Mouse (Mus musculus) ovary, adult 2 months (tissue): Measurements from ENCODE around the gene 0610009B22Rik. TPM values are rescaled to one million over a fixed set of nuclear protein-coding genes. Genes with fewer than 3 reads are reported as not detected.

Experiments used
- polyA plus RNA-seq: library from polyadenylated mRNA; depleted of rRNA; stranded (reverse); fragments of >200 nt; gene quantifications from 2 replicates; pipeline ENCODE4 v1.2.3, GENCODE M21; 2012; rRNA removed

Gene 0610009B22Rik
- polyA plus RNA-seq = 4.4 and 5.2 TPM in 2 replicates

GRCm38 (mm10) chr11:51688330-51689328 is at the start of gene 0610009B22Rik:
0610009B22Rik (minus strand) TSS chr11:51688874.

GRCm38 (mm10) chr11:51650691-51651515 is 37.8 kb downstream of the 0610009B22Rik start, which contains the start of the genes N4bp3 and D930048N14Rik:
N4bp3 (minus strand) TSS chr11:51650842.
D930048N14Rik (plus strand) TSS chr11:51650954.

GRCm38 (mm10) chr11:51635525-51636322 is 53.0 kb downstream of the 0610009B22Rik start, which contains the start of gene Rmnd5b:
Rmnd5b (minus strand) TSS chr11:51635896.

Other genes starting within 250 kb of the 0610009B22Rik start
- gene Phykpl, start 104.1 kb downstream of the 0610009B22Rik start, polyA plus RNA-seq = 28.8 and 43.9 TPM in 2 replicates
- 796 and 1,001 TPM in 2 replicates for gene Hnrnpab, start 82.0 kb downstream of the 0610009B22Rik start, polyA plus RNA-seq
- 101 and 125 TPM in 2 replicates for gene Nhp2, start 69.1 kb downstream of the 0610009B22Rik start, polyA plus RNA-seq
- 193 and 273 TPM in 2 replicates for gene Rmnd5b, start 53.0 kb downstream of the 0610009B22Rik start, polyA plus RNA-seq
- 28.0 and 28.4 TPM in 2 replicates for gene N4bp3, start 38.0 kb downstream of the 0610009B22Rik start, polyA plus RNA-seq
- 10.2 and 14.7 TPM in 2 replicates for gene D930048N14Rik, start 37.9 kb downstream of the 0610009B22Rik start, polyA plus RNA-seq
- gene Sec24a, start 74.8 kb upstream of the 0610009B22Rik start, polyA plus RNA-seq = 16.8 and 21.2 TPM in 2 replicates
- gene Sar1b, start 74.8 kb upstream of the 0610009B22Rik start, polyA plus RNA-seq = 4.7 and 9.5 TPM in 2 replicates
- gene Jade2, start 168.8 kb upstream of the 0610009B22Rik start, polyA plus RNA-seq = 17.7 and 18.3 TPM in 2 replicates